ENCODE assay signal across 8 mouse cellular contexts in genomic region chr9:57074822-57075603, GRCm38 (mm10). TPM values are rescaled to one million over a fixed set of nuclear protein-coding genes. Genes with fewer than 3 reads are reported as not detected.
DNase-seq lines count a peak whose midpoint lies in the region; ATAC-seq lines count a peak whose summit lies in the region.

No protein-coding gene starts in this region.

- peak overlapping the region; percentile 69 for H3K4me2 ChIP-seq in embryonic facial prominence, embryonic 11.5 days (ENCODE audit: low read depth, low read length)
- peak overlapping the region; percentile 99 for H3K4me2 ChIP-seq in liver, embryonic 13.5 days
- H3K4me2 ChIP-seq in neural tube, embryonic 12.5 days (replicated peaks): peak overlapping the region; percentile 94

- H3K4me1 ChIP-seq in embryonic facial prominence, embryonic 11.5 days (ENCODE audit: control insufficient read depth, insufficient read depth, low read length): no peaks in the 10 kb centered on the region
- H3K4me1 ChIP-seq in liver, embryonic 13.5 days (replicated peaks): peaks cover 59% of the 10 kb centered on the region
- H3K4me1 ChIP-seq in neural tube, embryonic 12.5 days: peaks cover 23% of the 10 kb centered on the region

- peak overlapping the region; percentile 77 for H3K4me3 ChIP-seq in embryonic facial prominence, embryonic 11.5 days (ENCODE audit: low read depth, low read length)
- H3K4me3 ChIP-seq in liver, embryonic 13.5 days (replicated peaks): peak overlapping the region; percentile 94
- peak overlapping the region; percentile 91 for H3K4me3 ChIP-seq in neural tube, embryonic 12.5 days

- H3K27ac ChIP-seq in embryonic facial prominence, embryonic 11.5 days (replicated peaks; ENCODE audit: low read depth, low read length): peak overlapping the region; percentile 63
- H3K27ac ChIP-seq in liver, embryonic 13.5 days: peak overlapping the region; percentile 99
- H3K27ac ChIP-seq in neural tube, embryonic 12.5 days: peak overlapping the region; percentile 21

- DNase-seq in 416B (ENCODE audit: low read depth): peak; percentile 90
- DNase-seq in adrenal gland, postnatal 10 days: peak; percentile 85
- peak; percentile 72 for DNase-seq in embryonic facial prominence, embryonic 11.5 days (ENCODE audit: low spot score)
- peak; percentile 78 for DNase-seq in heart, adult 8-10 months (ENCODE audit: low spot score)
- DNase-seq in kidney, adult 9 months: peak; percentile 82
- peak; percentile 81 for DNase-seq in liver, embryonic 13.5 days
- DNase-seq in testis, postnatal 10 days (ENCODE audit: low spot score): peak; percentile 72

- WGBS in embryonic facial prominence, embryonic 11.5 days: 6% methylated on average over 17 of the region's 17 CpGs
- WGBS in liver, embryonic 13.5 days (ENCODE audit: insufficient replicate concordance): 10% methylated on average over 17 of the region's 17 CpGs
- WGBS in neural tube, embryonic 12.5 days: 4% methylated on average over 17 of the region's 17 CpGs

- no peaks in the 10 kb centered on the region for H3K36me3 ChIP-seq in embryonic facial prominence, embryonic 11.5 days (replicated peaks; ENCODE audit: control insufficient read depth, insufficient read depth, low read depth, low read length)
- 0 out of 2 replicates have a peak, but pooled peaks cover 1% of the 10 kb centered on the region for H3K36me3 ChIP-seq in liver, embryonic 13.5 days
- no peaks in the 10 kb centered on the region for H3K36me3 ChIP-seq in neural tube, embryonic 12.5 days

- H3K9ac ChIP-seq in embryonic facial prominence, embryonic 11.5 days (replicated peaks; ENCODE audit: low read length): no peak overlapping the region; the same call in 1 of the 2 replicates
- H3K9ac ChIP-seq in liver, embryonic 13.5 days: peak overlapping the region; percentile 92
- H3K9ac ChIP-seq in neural tube, embryonic 12.5 days: peak overlapping the region; percentile 63

- H3K9me3 ChIP-seq in embryonic facial prominence, embryonic 11.5 days (replicated peaks; ENCODE audit: control insufficient read depth, low read length): no peaks in the 10 kb centered on the region
- H3K9me3 ChIP-seq in liver, embryonic 13.5 days (replicated peaks): no peaks in the 10 kb centered on the region
- no peaks in the 10 kb centered on the region for H3K9me3 ChIP-seq in neural tube, embryonic 12.5 days

- no peaks in the 10 kb centered on the region for H3K27me3 ChIP-seq in embryonic facial prominence, embryonic 11.5 days (ENCODE audit: control insufficient read depth, insufficient read depth, low read length)
- H3K27me3 ChIP-seq in liver, embryonic 13.5 days: no peaks in the 10 kb centered on the region
- no peaks in the 10 kb centered on the region for H3K27me3 ChIP-seq in neural tube, embryonic 12.5 days (replicated peaks)

- ATAC-seq in embryonic facial prominence, embryonic 11.5 days (replicated peaks; ENCODE audit: insufficient number of reproducible peaks, low FRiP score, low TSS enrichment, low read depth): no peak
- ATAC-seq in liver, embryonic 13.5 days (ENCODE audit: low read depth): no peak
- no peak for ATAC-seq in neural tube, embryonic 12.5 days (ENCODE audit: low FRiP score, low read depth)

RNA-seq across cellular contexts. Expression of gene Sin3a, which starts 3.2 kb away (rescaled TPM):
- total RNA-seq in adrenal gland, postnatal 10 days (2021): 10 to 100 TPM; 53.0 to 59.1 TPM
- 58.3 and 59.3 TPM in 2 replicates for polyA plus RNA-seq in embryonic facial prominence, embryonic 11.5 days (2014; fragmentation: Nextera tagmentation; extraction: Ambion mirVana)
- 10 to 100 TPM; 28.4 to 40.4 (median 30.9) TPM for total RNA-seq in heart, adult 8-10 months (2022)
- polyA plus RNA-seq in liver, embryonic 13.5 days (2015; fragmentation: Nextera tagmentation; extraction: Ambion mirVana): 13.3 and 16.5 TPM in 2 replicates
- 33.0 and 33.7 TPM in 2 replicates for polyA plus RNA-seq in neural tube, embryonic 12.5 days (2016; fragmentation: Nextera tagmentation; extraction: Ambion mirVana)

RNA-seq across cellular contexts. Expression of gene Man2c1, which starts 55.5 kb away (rescaled TPM):
- total RNA-seq in adrenal gland, postnatal 10 days (2021): 100 to 1,000 TPM in 1 of 2 experiments, 10 to 100 TPM in 1; 84.2 to 121 TPM
- polyA plus RNA-seq in embryonic facial prominence, embryonic 11.5 days (2014; fragmentation: Nextera tagmentation; extraction: Ambion mirVana): 14.4 and 15.4 TPM in 2 replicates
- 10 to 100 TPM; 45.6 to 56.1 (median 48.9) TPM for total RNA-seq in heart, adult 8-10 months (2022)
- polyA plus RNA-seq in liver, embryonic 13.5 days (2015; fragmentation: Nextera tagmentation; extraction: Ambion mirVana): 17.3 and 19.5 TPM in 2 replicates
- polyA plus RNA-seq in neural tube, embryonic 12.5 days (2016; fragmentation: Nextera tagmentation; extraction: Ambion mirVana): 64.4 and 64.6 TPM in 2 replicates

Comparison
In these comparisons a context has a peak if more than half of its experiments do, and no peak if none do; other contexts are left out.
1. H3K27ac ChIP-seq: peak in every context shown above with its lines; median percentile 99 in liver, embryonic 13.5 days; 63 in embryonic facial prominence, embryonic 11.5 days; 21 in neural tube, embryonic 12.5 days.